Mouse (Mus musculus) cortical plate, adult 2 months (tissue): Measurements from ENCODE around the gene Nf1.

Experiments used
- CTCF ChIP-seq: fragments of 200-500 bp; IDR thresholded peaks from 2 replicates; pipeline ENCODE4 v1.5.1; 2011; ENCODE audit warnings: mild to moderate bottlenecking, control low read depth, low read length; ENCODE audit not compliant: insufficient read depth; ENCODE audit errors: extremely low read depth
- POLR2A ChIP-seq: fragments of 200-500 bp; IDR thresholded peaks from 2 replicates; pipeline ENCODE4 v1.6.1; 2011; ENCODE audit warnings: mild to moderate bottlenecking, low read length, control low read depth; ENCODE audit not compliant: insufficient read depth; ENCODE audit errors: extremely low read depth

DNA sequence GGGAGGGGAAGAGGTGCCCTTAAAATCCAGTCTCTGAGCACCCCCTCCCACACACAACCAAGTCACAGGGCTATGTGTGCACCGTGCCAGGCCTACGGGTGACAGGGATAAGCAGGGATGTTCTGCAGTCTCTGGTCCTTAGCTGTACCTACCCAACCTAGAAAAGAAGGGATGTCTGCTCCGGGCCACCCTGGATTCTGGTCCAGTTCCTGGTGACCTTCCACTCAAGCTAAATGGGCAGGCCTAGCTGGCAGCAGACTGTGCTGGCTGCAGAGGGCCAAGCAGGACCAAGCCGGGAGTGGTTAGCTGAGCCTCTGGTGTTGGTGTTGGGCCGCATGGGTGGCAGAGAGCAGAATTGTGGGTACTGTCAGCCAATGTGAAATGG, 252.1 kb downstream of the Nf1 start:
- TF ChIP-seq CTCF = no peak
- TF ChIP-seq POLR2A = 0 out of 2 replicates have a peak, but pooled peaks have one; percentile 31
